Mouse (Mus musculus): ENCODE results near the gene Arid5a. TPM values are rescaled to one million over a fixed set of nuclear protein-coding genes. Genes with fewer than 3 reads are reported as not detected.

Gene Arid5a
- 3.8 and 4.7 TPM in 2 replicates for polyA plus RNA-seq (2015; fragmentation: Nextera tagmentation; extraction: Ambion mirVana)

GRCm38 (mm10) chr1:36307495-36308280 lies at the start of gene Arid5a:
Gene Arid5a (plus strand): TSS chr1:36307733.
- Histone ChIP-seq H3K27me3 (replicated peaks; ENCODE audit: control insufficient read depth, insufficient read depth, low read length) (peaks cover 4% of the 10 kb centered on the region), H3K4me2 (ENCODE audit: low read length) (peak within 1 kb of the TSS; percentile 75), H3K9me3 (ENCODE audit: control insufficient read depth, low read length) (no peaks in the 10 kb centered on the region), H3K4me3 (replicated peaks; ENCODE audit: low read length) (peak within 1 kb of the TSS; percentile 74), H3K36me3 (ENCODE audit: control insufficient read depth, insufficient read depth) (no peaks in the 10 kb centered on the region), H3K4me1 (replicated peaks; ENCODE audit: control insufficient read depth, insufficient read depth, low read length) (peaks cover 20% of the 10 kb centered on the region), H3K27ac (ENCODE audit: low read length) (no peak within 1 kb of the TSS), H3K9ac (replicated peaks; ENCODE audit: low read depth, low read length) (peak within 1 kb of the TSS; percentile 68)
- ATAC-seq: peak; percentile 92
- under 1% methylated on average over 64 of the region's 65 CpGs for WGBS

- Histone ChIP-seq H3K36me3 (ENCODE audit: control insufficient read depth, insufficient read depth) (no peaks in the 10 kb centered on the region), H3K9ac (replicated peaks; ENCODE audit: low read depth, low read length) (no peak overlapping the region), H3K9me3 (ENCODE audit: control insufficient read depth, low read length) (peaks cover 4% of the 10 kb centered on the region; the same call in 1 of the 2 replicates), H3K4me2 (ENCODE audit: low read length) (no peak overlapping the region), H3K4me3 (replicated peaks; ENCODE audit: low read length) (no peak overlapping the region), H3K27me3 (replicated peaks; ENCODE audit: control insufficient read depth, insufficient read depth, low read length) (peaks cover 3% of the 10 kb centered on the region; the same call in 1 of the 2 replicates), H3K27ac (ENCODE audit: low read length) (no peak overlapping the region), H3K4me1 (replicated peaks; ENCODE audit: control insufficient read depth, insufficient read depth, low read length) (peaks cover 5% of the 10 kb centered on the region)
- 39% methylated on average over 2 of the region's 2 CpGs for WGBS
- no peak for ATAC-seq
Observed at GRCm38 (mm10) chr1:36258631-36259030, 48.9 kb upstream of the Arid5a start.

GRCm38 (mm10) chr1:36259281-36259680 lies 48.3 kb upstream of the Arid5a start:
- Histone ChIP-seq H3K9ac (replicated peaks; ENCODE audit: low read depth, low read length) (no peak overlapping the region), H3K9me3 (ENCODE audit: control insufficient read depth, low read length) (peaks cover 4% of the 10 kb centered on the region; the same call in 1 of the 2 replicates), H3K27ac (ENCODE audit: low read length) (no peak overlapping the region), H3K27me3 (replicated peaks; ENCODE audit: control insufficient read depth, insufficient read depth, low read length) (peaks cover 3% of the 10 kb centered on the region; the same call in 1 of the 2 replicates), H3K4me3 (replicated peaks; ENCODE audit: low read length) (no peak overlapping the region), H3K4me2 (ENCODE audit: low read length) (no peak overlapping the region), H3K4me1 (replicated peaks; ENCODE audit: control insufficient read depth, insufficient read depth, low read length) (peaks cover 5% of the 10 kb centered on the region), H3K36me3 (ENCODE audit: control insufficient read depth, insufficient read depth) (no peaks in the 10 kb centered on the region)
- ATAC-seq: no peak
- 93% methylated on average over 2 of the region's 2 CpGs for WGBS

GRCm38 (mm10) chr1:36260418-36260817 lies 47.1 kb upstream of the Arid5a start:
- no peaks in the 10 kb centered on the region for H3K4me1 ChIP-seq (replicated peaks; ENCODE audit: control insufficient read depth, insufficient read depth, low read length)
- no peak for ATAC-seq
- no peak overlapping the region for H3K27ac ChIP-seq (ENCODE audit: low read length)
- no peak overlapping the region for H3K9ac ChIP-seq (replicated peaks; ENCODE audit: low read depth, low read length)
- 89% methylated on average over 1 of the region's 1 CpGs for WGBS
- peaks cover 3% of the 10 kb centered on the region; the same call in 1 of the 2 replicates for H3K27me3 ChIP-seq (replicated peaks; ENCODE audit: control insufficient read depth, insufficient read depth, low read length)
- H3K4me3 ChIP-seq (replicated peaks; ENCODE audit: low read length): no peak overlapping the region
- H3K4me2 ChIP-seq (ENCODE audit: low read length): no peak overlapping the region
- peaks cover 4% of the 10 kb centered on the region; the same call in 1 of the 2 replicates for H3K9me3 ChIP-seq (ENCODE audit: control insufficient read depth, low read length)
- H3K36me3 ChIP-seq (ENCODE audit: control insufficient read depth, insufficient read depth): no peaks in the 10 kb centered on the region

- no peak overlapping the region for H3K4me3 ChIP-seq (replicated peaks; ENCODE audit: low read length)
- H3K27ac ChIP-seq (ENCODE audit: low read length): no peak overlapping the region
- no peak overlapping the region for H3K4me2 ChIP-seq (ENCODE audit: low read length)
- H3K27me3 ChIP-seq (replicated peaks; ENCODE audit: control insufficient read depth, insufficient read depth, low read length): no peaks in the 10 kb centered on the region
- H3K4me1 ChIP-seq (replicated peaks; ENCODE audit: control insufficient read depth, insufficient read depth, low read length): no peaks in the 10 kb centered on the region
- WGBS: 84% methylated on average over 19 of the region's 19 CpGs
- no peak overlapping the region for H3K9ac ChIP-seq (replicated peaks; ENCODE audit: low read depth, low read length)
- H3K36me3 ChIP-seq (ENCODE audit: control insufficient read depth, insufficient read depth): no peaks in the 10 kb centered on the region
- no peak for ATAC-seq
- no peaks in the 10 kb centered on the region for H3K9me3 ChIP-seq (ENCODE audit: control insufficient read depth, low read length)
Observed at GRCm38 (mm10) chr1:36261708-36262504, 45.6 kb upstream of the Arid5a start.

GRCm38 (mm10) chr1:36263833-36264488 lies 43.6 kb upstream of the Arid5a start:
- no peak for ATAC-seq
- H3K4me1 ChIP-seq (replicated peaks; ENCODE audit: control insufficient read depth, insufficient read depth, low read length): no peaks in the 10 kb centered on the region
- 57% methylated on average over 13 of the region's 13 CpGs for WGBS
- H3K4me2 ChIP-seq (ENCODE audit: low read length): no peak overlapping the region
- H3K4me3 ChIP-seq (replicated peaks; ENCODE audit: low read length): no peak overlapping the region
- no peak overlapping the region for H3K9ac ChIP-seq (replicated peaks; ENCODE audit: low read depth, low read length)
- no peaks in the 10 kb centered on the region for H3K9me3 ChIP-seq (ENCODE audit: control insufficient read depth, low read length)
- no peaks in the 10 kb centered on the region; the same call in 1 of the 2 replicates for H3K27me3 ChIP-seq (replicated peaks; ENCODE audit: control insufficient read depth, insufficient read depth, low read length)
- no peak overlapping the region for H3K27ac ChIP-seq (ENCODE audit: low read length)
- no peaks in the 10 kb centered on the region for H3K36me3 ChIP-seq (ENCODE audit: control insufficient read depth, insufficient read depth)

GRCm38 (mm10) chr1:36266293-36266692 lies 41.2 kb upstream of the Arid5a start:
- ATAC-seq: no peak
- H3K4me3 ChIP-seq (replicated peaks; ENCODE audit: low read length): no peak overlapping the region
- H3K4me2 ChIP-seq (ENCODE audit: low read length): no peak overlapping the region
- H3K4me1 ChIP-seq (replicated peaks; ENCODE audit: control insufficient read depth, insufficient read depth, low read length): peaks cover 3% of the 10 kb centered on the region; the same call in 1 of the 2 replicates
- 90% methylated on average over 6 of the region's 6 CpGs for WGBS
- H3K27me3 ChIP-seq (replicated peaks; ENCODE audit: control insufficient read depth, insufficient read depth, low read length): peaks cover 6% of the 10 kb centered on the region; the same call in 1 of the 2 replicates
- no peaks in the 10 kb centered on the region for H3K9me3 ChIP-seq (ENCODE audit: control insufficient read depth, low read length)
- H3K9ac ChIP-seq (replicated peaks; ENCODE audit: low read depth, low read length): no peak overlapping the region
- no peaks in the 10 kb centered on the region for H3K36me3 ChIP-seq (ENCODE audit: control insufficient read depth, insufficient read depth)
- H3K27ac ChIP-seq (ENCODE audit: low read length): no peak overlapping the region

- no peak overlapping the region for H3K27ac ChIP-seq (ENCODE audit: low read length)
- peaks cover 3% of the 10 kb centered on the region; the same call in 1 of the 2 replicates for H3K4me1 ChIP-seq (replicated peaks; ENCODE audit: control insufficient read depth, insufficient read depth, low read length)
- H3K9me3 ChIP-seq (ENCODE audit: control insufficient read depth, low read length): no peaks in the 10 kb centered on the region
- H3K36me3 ChIP-seq (ENCODE audit: control insufficient read depth, insufficient read depth): no peaks in the 10 kb centered on the region
- WGBS: over 99% methylated on average over 3 of the region's 3 CpGs
- H3K4me2 ChIP-seq (ENCODE audit: low read length): no peak overlapping the region
- no peak overlapping the region for H3K9ac ChIP-seq (replicated peaks; ENCODE audit: low read depth, low read length)
- ATAC-seq: no peak
- peaks cover 6% of the 10 kb centered on the region; the same call in 1 of the 2 replicates for H3K27me3 ChIP-seq (replicated peaks; ENCODE audit: control insufficient read depth, insufficient read depth, low read length)
- no peak overlapping the region for H3K4me3 ChIP-seq (replicated peaks; ENCODE audit: low read length)
Observed at GRCm38 (mm10) chr1:36267595-36267994, 39.9 kb upstream of the Arid5a start.

Measured in forebrain, embryonic 16.5 days (tissue).